Mouse (Mus musculus) embryonic fibroblast, embryonic 13.5 days (primary cell): ENCODE measurements at regions not wholly inside any gene's neighbourhood (a gene's known extent, or its start where the extent isn't known, plus 50 kb on each side); places are given as distances from the start of the nearest gene placed in this dataset.

Source experiments
- H3K27ac ChIP-seq: 2 replicates; pipeline ENCODE4 v1.5.1; 2012; ENCODE audit warnings: low read length, control low read depth, inconsistent platforms; ENCODE audit not compliant: insufficient read depth
- H3K4me1 ChIP-seq: 2 replicates; pipeline ENCODE4 v1.6.1; 2011; ENCODE audit warnings: low read length; ENCODE audit not compliant: control insufficient read depth, insufficient read depth
- H3K4me3 ChIP-seq: 2 replicates; pipeline ENCODE4 v1.5.1; 2011; ENCODE audit warnings: mild to moderate bottlenecking, control low read depth, low read length; ENCODE audit not compliant: insufficient read depth
- CTCF ChIP-seq: IDR thresholded peaks from 2 replicates; pipeline ENCODE4 v1.5.1; 2011; ENCODE audit warnings: mild to moderate bottlenecking, control low read depth, low read length, moderate library complexity, borderline replicate concordance; ENCODE audit not compliant: insufficient read depth
- POLR2A ChIP-seq: IDR thresholded peaks from 2 replicates; pipeline ENCODE4 v1.6.1; 2011; ENCODE audit warnings: low read depth, mild to moderate bottlenecking, control low read depth, low read length, moderate library complexity

DNA sequence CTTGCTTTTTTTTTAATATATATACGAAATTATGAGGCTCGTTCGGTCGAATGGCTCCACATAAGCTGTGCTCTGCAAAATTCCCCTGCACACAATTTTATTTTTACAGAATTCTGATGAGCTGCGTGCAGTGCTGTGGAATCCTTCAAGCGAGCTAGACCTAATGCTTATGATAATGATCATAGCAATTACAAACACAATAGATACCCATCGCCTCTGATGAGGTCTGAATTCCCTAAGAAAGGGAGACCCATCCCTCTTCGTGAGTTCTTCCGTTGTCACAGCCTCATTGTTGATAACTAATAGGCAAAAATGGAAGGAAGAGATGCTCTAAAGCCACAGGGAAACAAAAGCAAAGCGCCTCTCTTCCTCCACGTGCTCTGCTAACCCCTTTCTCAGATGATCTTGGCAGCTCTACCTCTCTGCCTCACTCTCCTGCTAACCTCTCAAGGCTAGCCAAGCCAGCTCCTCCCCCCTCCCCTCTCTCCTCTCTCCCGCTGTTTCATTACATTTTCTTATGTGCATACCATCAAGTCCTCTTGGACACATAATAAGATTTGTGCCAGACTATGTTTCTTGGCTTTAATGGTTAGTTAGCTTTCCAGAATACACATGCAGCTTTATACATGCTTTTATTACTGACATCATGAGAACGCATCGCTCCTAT is 367.7 kb upstream of the Adgrl2 start:
- Histone ChIP-seq H3K4me3 (no peak overlapping the region), H3K4me1 (no peaks in the 10 kb centered on the region; the same call in 1 of the 2 replicates), H3K27ac (no peak overlapping the region)
- TF ChIP-seq CTCF, result no peak
- TF ChIP-seq POLR2A, result no peak

DNA sequence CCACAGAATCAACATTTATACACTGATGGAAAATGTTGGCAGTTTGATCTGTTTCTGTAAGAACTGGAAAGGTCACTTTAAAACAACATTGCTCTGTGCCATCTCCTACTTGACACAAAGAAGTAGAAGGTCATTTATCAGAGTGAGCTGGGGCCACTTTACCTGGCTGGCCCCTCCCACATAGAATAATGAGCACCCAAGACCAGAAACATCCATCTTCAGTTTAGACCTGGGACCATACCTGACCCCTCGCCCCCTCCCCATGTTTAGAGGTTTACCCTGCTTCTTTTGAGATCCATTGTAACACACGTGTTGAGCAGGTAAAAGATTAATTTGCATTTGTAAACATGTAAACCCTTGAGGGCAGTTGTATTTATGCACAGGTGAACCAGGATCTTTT is 366.8 kb upstream of the Adgrl2 start:
- H3K4me3 ChIP-seq, result no peak overlapping the region
- no peaks in the 10 kb centered on the region; the same call in 1 of the 2 replicates for H3K4me1 ChIP-seq
- no peak for TF ChIP-seq POLR2A
- no peak for TF ChIP-seq CTCF
- no peak overlapping the region for H3K27ac ChIP-seq

DNA sequence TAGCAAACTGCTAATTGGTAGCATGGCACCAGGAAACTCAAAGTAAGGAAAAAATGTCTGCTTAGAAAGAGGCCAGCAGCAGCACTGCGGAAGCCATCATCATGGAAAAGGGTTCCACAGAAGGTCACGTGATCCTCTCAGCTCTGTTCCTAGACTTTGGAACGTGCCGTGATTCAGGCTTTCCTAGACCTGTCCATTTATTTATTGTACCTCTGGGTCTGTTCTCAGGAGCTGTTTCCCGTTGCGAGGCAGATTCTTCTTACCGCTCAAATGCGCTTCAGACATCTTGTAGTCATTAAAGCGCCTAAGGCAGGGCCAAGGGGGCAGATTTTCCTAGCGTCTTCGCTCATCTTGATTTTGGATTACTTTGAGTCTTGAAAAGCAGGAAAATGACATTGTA is 365.0 kb upstream of the Adgrl2 start:
- Histone ChIP-seq H3K4me1 (no peaks in the 10 kb centered on the region; the same call in 1 of the 2 replicates), H3K4me3 (no peak overlapping the region), H3K27ac (no peak overlapping the region)
- TF ChIP-seq CTCF (no peak), POLR2A (no peak)

DNA sequence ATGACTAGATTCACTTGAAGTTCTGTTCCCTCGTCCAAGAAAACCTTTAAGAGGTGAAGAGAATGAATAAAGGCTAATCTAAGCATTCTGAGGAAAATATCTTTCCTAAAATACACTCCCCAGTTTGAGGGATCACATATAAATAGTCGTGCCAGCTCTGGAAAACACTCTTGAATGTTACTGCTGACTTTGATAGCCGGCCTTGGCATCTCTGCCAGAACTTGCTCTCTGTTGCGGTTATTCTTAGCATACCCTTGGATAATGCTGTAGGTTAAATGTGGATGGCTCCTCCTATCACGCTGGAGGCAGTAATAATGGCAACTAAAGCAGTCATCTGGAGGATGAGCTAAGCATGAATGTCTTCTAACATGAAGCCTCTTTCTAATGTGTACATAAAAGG is 363.6 kb upstream of the Adgrl2 start:
- Histone ChIP-seq H3K4me1 (no peaks in the 10 kb centered on the region; the same call in 1 of the 2 replicates), H3K27ac (no peak overlapping the region), H3K4me3 (no peak overlapping the region)
- TF ChIP-seq CTCF, result no peak
- no peak for TF ChIP-seq POLR2A

DNA sequence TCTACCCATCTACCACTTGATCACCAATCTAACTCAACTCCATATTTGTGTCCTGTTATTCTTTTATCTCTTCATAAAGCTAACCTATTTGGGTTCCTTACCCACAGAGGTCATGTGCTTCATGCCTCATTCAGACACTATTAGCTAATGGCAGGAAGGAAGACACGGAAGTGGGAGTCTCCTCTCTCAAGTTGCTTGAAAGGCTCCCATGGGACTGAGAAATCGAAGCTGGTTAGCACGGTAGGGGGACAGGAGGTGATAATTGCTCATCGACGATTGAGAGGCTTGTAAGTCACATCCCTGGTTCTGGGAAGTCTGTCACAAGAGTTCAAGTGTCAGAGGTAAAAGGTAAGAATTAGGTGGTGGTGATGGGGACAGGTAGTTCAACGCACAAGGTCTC is 362.2 kb upstream of the Adgrl2 start:
- Histone ChIP-seq H3K4me3 (no peak overlapping the region), H3K27ac (no peak overlapping the region), H3K4me1 (no peaks in the 10 kb centered on the region)
- TF ChIP-seq POLR2A (no peak), CTCF (no peak)

DNA sequence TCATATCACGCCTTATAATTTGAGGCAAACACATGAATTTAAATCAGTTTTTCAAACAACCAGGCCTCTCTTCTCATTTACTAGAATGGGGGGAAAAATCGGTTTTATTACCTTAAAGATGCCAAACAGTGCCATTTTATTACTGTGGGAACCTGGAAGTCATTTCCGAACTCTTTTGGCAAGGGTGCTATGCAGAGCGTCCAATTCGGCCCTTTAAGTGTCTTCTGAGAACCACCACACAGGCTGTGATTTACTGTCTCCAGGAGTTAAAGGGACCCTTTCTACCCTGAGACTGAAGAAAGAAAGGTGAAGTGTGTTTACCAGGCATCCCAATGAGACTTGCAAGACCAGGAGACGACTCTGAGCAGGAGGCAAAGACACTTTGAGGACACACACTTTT is 359.4 kb upstream of the Adgrl2 start:
- Histone ChIP-seq H3K4me1 (no peaks in the 10 kb centered on the region), H3K27ac (no peak overlapping the region), H3K4me3 (no peak overlapping the region)
- TF ChIP-seq CTCF (no peak), POLR2A (no peak)

DNA sequence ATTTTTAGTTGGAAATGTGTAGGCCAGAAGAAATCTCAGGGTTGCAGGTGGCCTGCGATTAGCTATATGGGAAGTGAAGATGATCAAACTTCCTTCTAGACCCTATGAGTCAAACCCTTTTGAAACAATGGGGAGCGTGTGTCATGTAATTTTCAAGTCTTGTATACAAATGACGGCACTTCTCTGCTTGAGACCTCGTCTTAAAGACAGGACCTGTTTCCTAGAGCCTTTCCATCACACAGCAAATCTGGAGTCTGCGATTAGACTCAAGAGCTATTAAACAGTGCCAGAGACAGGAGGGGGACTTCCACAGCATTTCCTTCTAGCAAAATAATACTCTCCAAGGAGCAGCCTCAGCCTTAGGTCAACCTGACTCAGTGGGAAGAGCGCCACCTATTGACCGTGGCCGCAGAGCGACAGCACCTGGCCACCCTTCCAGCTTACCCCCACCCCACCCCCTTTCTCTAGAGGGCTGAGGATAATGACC is 358.9 kb upstream of the Adgrl2 start:
- Histone ChIP-seq H3K4me1 (no peaks in the 10 kb centered on the region), H3K4me3 (no peak overlapping the region), H3K27ac (no peak overlapping the region)
- TF ChIP-seq POLR2A, result no peak
- peak; percentile 74 for TF ChIP-seq CTCF

DNA sequence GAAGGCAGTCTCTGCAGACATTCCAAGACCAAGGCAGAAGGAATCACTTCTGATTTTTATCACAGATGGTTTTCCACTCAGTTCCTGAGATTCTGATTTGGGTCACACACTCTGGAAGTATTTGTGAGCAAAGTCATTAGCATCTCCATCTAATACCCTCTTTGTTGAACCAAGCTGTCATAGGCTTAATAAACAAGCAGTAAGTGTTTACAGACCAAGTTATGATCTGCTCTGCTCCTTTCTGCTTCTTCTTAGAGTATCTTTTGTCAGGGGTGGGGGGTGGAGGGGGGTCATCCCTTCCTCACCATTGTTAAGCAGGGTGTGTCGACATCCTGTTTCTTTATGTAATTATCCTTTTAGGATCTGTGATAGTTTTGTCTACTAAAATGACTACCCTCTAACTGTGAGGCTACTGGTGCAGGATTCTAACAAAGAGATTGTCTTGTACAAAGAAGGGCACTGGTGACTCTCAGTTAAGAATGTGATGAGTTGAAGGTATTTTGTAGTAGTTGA is 358.2 kb upstream of the Adgrl2 start:
- no peak overlapping the region for H3K27ac ChIP-seq
- no peaks in the 10 kb centered on the region for H3K4me1 ChIP-seq
- TF ChIP-seq POLR2A (no peak), CTCF (no peak)
- H3K4me3 ChIP-seq, result no peak overlapping the region

DNA sequence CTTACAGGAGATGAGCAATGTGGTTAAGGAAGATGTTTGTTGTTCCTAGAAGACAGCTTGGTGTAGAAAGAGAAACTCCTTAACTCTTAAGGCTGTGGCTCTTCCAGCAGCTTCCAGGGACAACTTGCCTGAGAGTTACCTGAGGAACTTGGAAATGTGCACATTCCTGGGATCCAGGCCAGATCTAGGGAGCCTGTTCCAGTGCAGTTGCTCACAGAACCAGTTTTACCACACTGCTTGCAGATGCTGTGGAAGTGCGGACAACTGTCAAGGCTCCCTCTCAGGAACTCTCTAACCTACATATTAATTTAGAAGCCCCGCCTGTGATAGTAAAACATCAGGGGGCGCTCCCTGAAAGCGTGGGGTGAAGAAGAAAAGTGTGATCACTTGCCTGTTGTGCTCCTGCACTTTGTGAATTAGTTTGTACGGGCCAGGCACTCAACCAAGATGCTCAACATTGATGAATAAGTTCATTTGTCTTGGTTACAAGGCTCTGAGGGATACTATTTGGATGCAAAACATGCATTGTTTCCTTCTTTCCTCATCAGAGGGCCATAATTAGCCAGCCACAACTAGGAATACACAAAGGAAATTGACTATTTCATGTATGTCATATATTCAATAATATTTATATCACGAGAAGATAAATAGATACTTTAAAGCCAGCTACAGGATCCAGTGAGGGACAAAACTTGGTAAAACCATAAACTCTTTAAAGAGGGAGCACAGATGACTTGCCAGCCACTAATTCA is 357.1 kb upstream of the Adgrl2 start:
- TF ChIP-seq CTCF, result no peak
- no peak for TF ChIP-seq POLR2A

DNA sequence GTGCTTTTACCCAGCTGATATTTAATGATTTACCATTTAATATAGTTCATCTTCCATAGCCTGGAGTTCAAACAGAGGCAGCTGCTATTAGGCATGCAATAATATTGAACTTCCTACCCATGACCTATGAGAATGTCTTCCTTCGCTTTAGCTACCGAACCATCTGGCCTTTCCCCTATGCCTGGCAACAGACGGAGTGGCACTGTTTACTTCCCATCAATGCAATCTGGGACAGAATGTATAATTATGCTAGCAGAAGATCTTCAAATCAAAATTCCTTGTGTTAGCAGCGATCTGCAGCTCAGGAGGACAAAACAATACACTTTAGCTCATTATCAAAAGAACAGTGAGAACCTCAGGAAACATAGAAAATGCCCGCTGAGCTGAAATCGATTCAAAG is 352.2 kb upstream of the Adgrl2 start:
- H3K4me3 ChIP-seq, result no peak overlapping the region
- TF ChIP-seq POLR2A (no peak), CTCF (no peak)
- H3K27ac ChIP-seq, result no peak overlapping the region
- no peaks in the 10 kb centered on the region for H3K4me1 ChIP-seq

More for the DNA sequence above, 357.1 kb upstream of the Adgrl2 start:
- H3K4me3 ChIP-seq, result no peak overlapping the region
- no peak overlapping the region for H3K27ac ChIP-seq
- no peaks in the 10 kb centered on the region for H3K4me1 ChIP-seq
